Mouse (Mus musculus) embryonic stem cell, embryonic (primary cell): ENCODE results near the gene Abcg8.

Experiments
- CTCF ChIA-PET, 4 experiments: fragments of 300-600 bp in 2 of 4; fragments of 350-600 bp in 2 of 4; sonication (Branson Sonifier 250); formaldehyde crosslinking; loops; one replicate each; lab custom pipeline; 2022; ENCODE audit warnings: inconsistent platforms in 2 of 4; lab: Charles Lee
- POLR2A ChIA-PET, 4 experiments: fragments of 300-600 bp in 2 of 4; fragments of 350-600 bp in 2 of 4; sonication (Branson Sonifier 250); formaldehyde crosslinking; loops; one replicate each; lab custom pipeline; 2022; ENCODE audit warnings: antibody characterized with exemption in 4 of 4, inconsistent platforms in 1 of 4; lab: Charles Lee

Abcg8 gene

DNA sequence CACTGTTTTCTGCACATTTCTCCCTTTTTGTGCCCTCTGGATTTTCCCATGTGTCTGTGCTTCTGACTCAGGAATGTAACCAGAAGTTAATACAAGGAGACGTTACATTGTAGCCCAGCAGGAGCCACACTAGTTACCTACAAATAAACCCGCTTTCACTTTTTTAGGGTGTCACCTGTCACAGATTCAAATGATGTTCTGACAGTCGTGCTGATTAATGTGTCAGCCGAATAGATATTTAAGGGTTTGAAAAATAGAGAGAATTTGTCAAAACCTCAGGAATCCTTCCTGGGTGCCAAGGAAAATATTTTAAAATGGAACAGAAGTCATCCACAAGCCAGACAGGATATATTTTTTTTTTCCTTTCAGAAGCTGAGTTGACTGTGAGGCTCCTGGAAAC is 9.2 kb downstream of the Abcg8 start:
- CTCF ChIA-PET: interaction anchor here in 1 of 4 experiments (0.6 kb wide), 1 partner anchor 470 kb away, joined by 3 read pairs; no protein-coding TSS in a partner anchor
- POLR2A ChIA-PET: no interaction called here

DNA sequence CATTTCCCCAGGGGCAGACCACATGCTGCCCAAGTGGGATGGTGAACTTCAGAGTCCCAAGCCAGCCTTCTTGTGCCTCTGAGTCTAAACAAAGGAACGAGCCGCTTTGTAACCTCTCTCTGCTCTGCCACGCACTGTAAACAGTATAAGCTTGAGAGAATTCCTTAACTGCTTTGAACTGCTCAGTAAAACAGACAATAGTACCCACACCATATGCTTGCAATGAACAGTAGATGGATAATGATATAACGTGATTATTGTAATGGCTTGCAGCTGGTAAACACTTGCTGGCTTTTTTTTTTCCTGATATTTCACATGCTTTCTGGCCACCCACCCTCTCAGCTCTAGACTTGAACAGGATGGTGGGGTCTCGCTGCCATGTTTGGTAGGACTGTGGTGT is 11.9 kb downstream of the Abcg8 start:
- POLR2A ChIA-PET: no interaction called here
- CTCF ChIA-PET: no interaction called here

DNA sequence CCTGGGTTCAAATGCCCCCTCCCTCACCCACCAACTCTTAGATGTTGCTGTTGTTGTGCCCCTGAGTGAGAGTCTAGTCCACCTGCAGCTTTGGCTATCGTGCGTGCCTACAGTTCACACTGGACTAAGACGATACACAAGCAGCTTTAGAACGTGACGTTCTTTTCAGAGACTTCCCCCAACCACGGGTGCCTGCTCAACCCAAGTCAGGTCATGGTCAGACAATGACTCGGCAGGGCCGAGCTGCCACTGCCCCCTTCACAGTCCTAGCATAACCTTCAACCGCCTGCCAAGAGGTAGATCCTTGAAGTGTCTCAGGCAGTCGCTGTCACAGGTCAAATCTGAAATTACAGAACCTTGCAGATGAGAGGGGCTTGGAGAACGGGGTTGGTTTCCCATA is 12.7 kb downstream of the Abcg8 start:
- CTCF ChIA-PET: no interaction called here
- POLR2A ChIA-PET: interaction anchor here in 1 of 4 experiments (0.5 kb wide), 1 partner anchor 206 kb away, joined by 3 read pairs; no protein-coding TSS in a partner anchor

DNA sequence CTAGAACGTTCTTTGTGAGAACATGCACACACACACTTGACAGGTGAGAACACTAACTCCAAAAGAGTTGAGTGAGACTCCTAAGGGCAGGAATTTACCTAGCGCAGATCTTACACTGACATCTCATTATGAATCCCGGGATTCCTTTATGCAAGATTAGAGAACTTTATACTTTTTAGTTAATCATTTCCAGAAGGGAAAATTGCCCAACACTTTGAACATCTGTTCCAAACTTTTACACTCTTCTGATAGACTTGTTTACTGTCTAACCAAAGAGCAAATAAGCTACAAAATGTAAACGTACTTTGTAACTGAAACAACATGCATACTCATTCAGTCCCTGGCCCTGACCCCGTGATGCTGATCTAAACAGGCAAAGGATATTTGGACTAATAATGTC is 13.2 kb downstream of the Abcg8 start:
- POLR2A ChIA-PET: no interaction called here

DNA sequence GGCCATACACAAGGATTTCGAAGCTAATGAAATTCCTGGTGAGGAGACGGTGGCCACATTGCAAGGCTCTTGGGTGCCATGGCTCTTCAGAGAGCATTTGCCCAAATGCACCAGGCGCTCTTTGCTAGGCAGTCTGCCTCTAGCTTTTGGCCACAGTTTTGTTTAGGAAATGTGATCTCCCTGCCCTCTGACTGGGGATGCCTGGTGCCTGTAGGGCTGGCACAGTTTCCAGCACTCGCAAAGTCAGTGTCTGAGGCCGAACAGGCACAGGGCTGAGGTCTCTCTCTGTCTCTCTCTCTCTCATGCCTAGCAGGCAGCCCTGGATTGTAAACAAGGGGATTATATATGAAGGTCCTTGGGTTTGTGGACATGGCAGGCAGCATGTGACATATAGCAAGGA is 14.0 kb downstream of the Abcg8 start:
- POLR2A ChIA-PET: no interaction called here
- CTCF ChIA-PET: interaction anchor here in 1 of 4 experiments (1.2 kb wide), 1 partner anchor 21 kb away, joined by 4 read pairs; no protein-coding TSS in a partner anchor

More for the DNA sequence above, 13.2 kb downstream of the Abcg8 start:
- CTCF ChIA-PET: interaction anchor here in 1 of 4 experiments (1.2 kb wide), 1 partner anchor 20 kb away, joined by 4 read pairs; no protein-coding TSS in a partner anchor

DNA sequence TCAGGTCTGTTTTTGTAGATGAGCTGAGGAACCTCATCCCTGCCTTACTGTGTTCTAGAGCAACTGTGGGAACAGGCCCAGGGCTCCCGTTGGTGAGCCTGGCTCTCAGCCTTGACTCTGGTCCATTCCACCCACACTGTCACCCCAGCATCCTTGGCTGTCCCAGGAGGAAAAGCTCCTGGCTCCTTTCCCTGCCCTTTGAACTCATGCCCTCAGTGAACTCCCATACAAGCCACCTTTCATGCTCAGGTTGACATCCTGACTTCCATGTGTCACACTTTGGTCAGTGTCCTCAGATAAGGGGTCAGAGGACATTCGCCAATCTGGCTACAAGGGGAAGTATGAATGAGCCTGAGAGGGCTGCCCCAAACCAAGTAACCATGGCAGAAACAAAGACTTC is 17.6 kb downstream of the Abcg8 start:
- POLR2A ChIA-PET: interaction anchor here in 1 of 4 experiments (0.6 kb wide), 1 partner anchor 8 kb away, joined by 3 read pairs; no protein-coding TSS in a partner anchor
- CTCF ChIA-PET: no interaction called here

DNA sequence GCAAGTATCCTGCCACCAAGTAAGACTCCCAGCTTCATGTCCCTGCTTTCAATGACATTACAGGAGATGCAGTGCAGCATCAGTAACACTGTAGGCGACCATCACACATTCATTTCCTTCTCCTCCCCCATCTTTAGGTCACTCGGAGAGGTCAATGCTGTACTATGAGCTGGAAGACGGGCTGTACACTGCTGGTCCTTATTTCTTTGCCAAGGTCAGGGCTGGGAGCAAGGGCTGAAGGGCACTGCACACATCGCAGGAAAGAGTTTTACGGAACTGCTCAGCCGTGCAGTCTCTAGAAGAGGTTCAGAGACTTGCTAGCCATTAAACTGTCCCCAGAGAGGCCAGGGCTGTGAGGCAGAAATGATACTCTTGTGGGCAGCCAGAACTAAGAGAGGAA is 20.4 kb downstream of the Abcg8 start:
- POLR2A ChIA-PET: interaction anchor here in 2 of 4 experiments (1.0 to 1.1 kb wide), 2 partner anchors 12 to 326 kb away, joined by 3 to 6 read pairs; no protein-coding TSS in a partner anchor
- CTCF ChIA-PET: interaction anchor here in 1 of 4 experiments (0.8 kb wide), 1 partner anchor 17 kb away, joined by 3 read pairs; no protein-coding TSS in a partner anchor

DNA sequence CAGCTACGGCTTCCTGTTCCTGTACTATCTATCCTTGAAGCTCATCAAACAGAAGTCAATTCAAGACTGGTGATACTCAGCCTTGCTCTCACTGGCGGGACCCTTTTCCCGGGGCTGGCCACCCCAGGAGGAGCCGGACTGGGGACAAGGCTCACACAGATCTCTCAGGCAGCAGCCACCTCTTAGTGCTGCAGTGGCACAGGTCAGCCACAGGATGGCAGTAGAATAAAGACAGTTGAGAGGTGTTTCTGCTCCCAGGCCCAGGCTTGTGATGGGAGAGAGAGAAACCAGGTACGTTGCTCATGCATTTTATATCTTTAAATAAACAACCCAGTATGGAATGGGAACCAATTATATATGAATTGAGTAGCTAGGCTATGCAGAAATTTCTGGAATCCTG is 22.6 kb downstream of the Abcg8 start:
- ChIA-PET POLR2A (interaction anchor here in 2 of 4 experiments (0.5 to 2.2 kb wide), 4 partner anchors 10 to 223 kb away, joined by 3 to 10 read pairs (median 3); no protein-coding TSS in a partner anchor), CTCF (interaction anchor here in 2 of 4 experiments (0.6 to 2.0 kb wide), 3 partner anchors 491 to 715 kb away, joined by 3 to 5 read pairs (median 4); no protein-coding TSS in a partner anchor)

DNA sequence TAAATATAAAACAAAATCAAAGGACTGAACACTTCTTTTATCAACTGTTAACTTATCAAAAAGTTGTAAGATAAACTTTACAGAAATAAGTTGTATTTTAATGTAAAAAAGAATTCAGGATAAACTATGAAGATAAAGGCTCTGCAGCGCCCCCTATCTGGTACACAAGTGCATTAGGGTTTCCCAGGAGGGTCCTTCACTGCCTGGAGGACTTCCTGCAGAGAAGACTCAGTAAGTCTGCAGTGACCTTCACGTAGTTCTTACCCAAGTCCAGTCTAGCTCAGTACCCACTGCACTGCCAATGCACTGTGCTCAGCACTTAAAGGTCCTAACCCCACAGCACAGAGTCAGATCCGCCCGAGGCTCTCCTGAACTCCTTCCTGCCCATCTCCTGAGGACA is 31.3 kb downstream of the Abcg8 start:
- ChIA-PET CTCF (no interaction called here), POLR2A (interaction anchor here in 1 of 4 experiments (1.0 kb wide), 1 partner anchor 915 kb away, joined by 7 read pairs; no protein-coding TSS in a partner anchor)

DNA sequence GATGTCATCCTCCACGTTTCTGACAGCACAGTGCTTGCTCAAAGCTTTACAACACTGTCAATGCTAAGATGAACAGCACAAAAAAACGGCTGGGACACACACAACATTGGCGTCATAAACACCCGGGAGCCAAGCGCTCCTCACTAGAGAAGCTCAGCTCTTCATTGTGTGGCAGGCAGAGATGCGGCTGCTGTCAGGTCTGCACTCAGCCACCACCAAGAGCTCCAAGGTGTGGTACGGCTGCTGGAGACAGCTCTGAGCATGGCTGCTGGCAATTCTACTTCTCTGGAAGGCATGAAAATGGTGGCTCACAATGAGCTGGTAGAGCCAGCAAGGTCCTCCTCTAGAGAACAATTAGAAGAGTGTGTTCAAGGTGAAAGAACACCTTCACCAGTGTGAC is 32.7 kb downstream of the Abcg8 start:
- ChIA-PET CTCF (interaction anchor here in 1 of 4 experiments (1.5 kb wide), 1 partner anchor 9 kb away, joined by 3 read pairs; no protein-coding TSS in a partner anchor), POLR2A (interaction anchor here in 2 of 4 experiments (0.6 to 2.4 kb wide), 5 partner anchors 8 to 61 kb away, joined by 3 to 10 read pairs (median 4); no protein-coding TSS in a partner anchor)

DNA sequence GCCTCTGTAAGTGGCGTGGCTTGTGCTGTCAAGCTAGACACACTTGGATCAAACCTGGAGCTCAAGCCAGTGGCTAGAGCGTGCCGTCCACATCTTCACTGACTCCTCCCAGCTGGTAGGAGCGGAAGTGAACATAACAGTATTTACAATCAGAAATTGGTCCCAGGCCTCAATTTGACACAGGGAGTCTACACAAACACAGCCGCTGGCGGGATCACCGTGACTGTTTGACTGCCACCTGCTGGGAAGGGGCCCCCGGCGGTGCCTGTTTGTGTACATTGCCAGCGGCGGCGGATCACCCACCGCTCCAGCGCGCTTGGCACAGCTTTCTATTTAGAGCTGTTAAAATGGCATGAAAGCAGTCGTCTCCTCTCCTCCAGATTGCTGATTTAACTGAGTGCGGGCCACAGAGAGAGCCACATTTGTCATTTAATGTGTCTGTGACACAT is 33.3 kb downstream of the Abcg8 start:
- ChIA-PET POLR2A (interaction anchor here in 2 of 4 experiments (0.6 to 2.4 kb wide), 6 partner anchors 8 to 60 kb away, joined by 3 to 10 read pairs (median 4); no protein-coding TSS in a partner anchor), CTCF (interaction anchor here in 2 of 4 experiments (0.6 to 1.5 kb wide), 3 partner anchors 10 to 57 kb away, joined by 3 to 5 read pairs (median 4); no protein-coding TSS in a partner anchor)

DNA sequence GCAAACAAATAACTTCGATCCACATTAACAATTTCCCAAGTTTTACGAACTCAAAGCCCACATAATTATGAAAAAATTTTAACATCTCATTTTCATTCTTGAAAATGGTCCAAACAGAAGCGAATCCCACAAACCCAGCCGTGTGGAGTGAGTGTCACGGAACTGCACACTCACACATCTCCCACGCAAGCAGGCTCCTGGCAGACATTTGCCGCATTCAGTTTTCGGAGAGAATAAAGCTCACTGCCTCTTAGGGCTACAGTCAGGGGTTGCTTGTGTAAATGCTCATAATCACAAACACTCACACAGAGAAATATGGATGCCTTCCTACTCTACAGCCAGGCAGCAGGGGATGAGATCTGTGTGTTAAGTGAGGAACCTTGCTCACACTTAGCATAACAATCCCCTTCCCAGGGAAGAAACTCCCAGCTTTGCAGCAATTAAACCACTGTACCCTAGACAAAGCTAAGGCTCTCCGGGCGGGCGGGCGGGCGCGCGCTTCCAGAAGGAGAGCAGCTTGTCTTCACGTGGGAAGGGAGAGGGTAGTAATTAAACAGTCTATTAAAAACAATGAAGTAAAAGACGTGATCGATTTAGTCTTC is 37.6 kb downstream of the Abcg8 start:
- ChIA-PET POLR2A (interaction anchor here in 2 of 4 experiments (0.8 to 2.3 kb wide), 11 partner anchors 8 to 362 kb away, joined by 3 to 8 read pairs (median 4); no protein-coding TSS in a partner anchor), CTCF (interaction anchor here (0.5 to 1.1 kb wide), 8 partner anchors 12 to 906 kb away, joined by 3 to 4 read pairs (median 3); no protein-coding TSS in a partner anchor)

DNA sequence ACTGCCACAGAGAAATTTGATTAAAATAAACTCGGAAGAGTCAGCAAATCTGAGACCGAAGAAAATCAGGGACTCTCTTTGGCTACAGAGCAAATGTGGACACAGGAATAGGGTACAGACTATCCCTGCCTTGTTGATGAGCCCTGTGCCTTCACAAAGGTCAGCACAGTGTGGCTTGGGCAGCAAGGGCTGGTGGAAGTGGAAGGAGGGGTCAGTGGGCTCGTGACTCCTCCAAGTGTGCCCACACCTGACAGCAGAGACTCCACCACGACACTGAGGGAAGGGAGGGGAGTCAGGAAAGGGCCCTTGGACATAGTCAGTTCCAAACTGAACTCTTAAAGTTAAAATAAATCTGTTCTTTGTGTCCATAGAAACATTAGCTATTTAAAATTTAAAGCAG is 38.8 kb downstream of the Abcg8 start:
- CTCF ChIA-PET: interaction anchor here in 2 of 4 experiments (0.6 to 1.1 kb wide), 3 partner anchors 10 to 14 kb away, joined by 3 to 5 read pairs (median 4); no protein-coding TSS in a partner anchor
- POLR2A ChIA-PET: interaction anchor here in 2 of 4 experiments (0.9 to 2.3 kb wide), 5 partner anchors 10 to 76 kb away, joined by 3 to 8 read pairs (median 6); no protein-coding TSS in a partner anchor

DNA sequence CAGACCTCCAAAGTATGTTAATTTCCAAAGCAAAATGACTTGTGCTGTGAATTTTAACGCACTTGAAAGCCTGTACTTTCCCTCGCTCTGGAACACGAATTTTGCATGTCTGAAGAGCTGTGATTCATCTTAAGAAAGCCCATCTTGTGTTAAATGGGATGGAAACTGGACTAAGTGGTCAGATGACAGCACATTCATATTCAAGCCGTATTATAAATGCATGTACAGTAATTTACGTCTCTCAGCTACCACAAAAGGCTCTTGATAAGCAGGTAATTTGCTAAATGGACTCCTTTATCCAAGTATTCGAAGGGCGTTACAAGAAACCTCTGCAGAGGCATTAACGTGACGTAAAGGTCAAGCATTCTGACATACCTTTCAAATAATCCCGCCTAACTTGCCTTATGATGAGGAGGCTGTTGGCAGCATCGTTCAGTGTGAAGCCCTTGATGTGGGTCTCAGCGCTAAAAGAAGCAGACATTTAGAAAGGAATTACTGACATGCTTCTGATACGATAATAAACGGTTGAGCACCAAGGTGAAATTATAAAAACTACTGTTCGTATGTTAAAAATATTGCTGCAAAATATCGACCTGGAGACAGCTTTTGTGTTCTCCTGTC is 40.3 kb downstream of the Abcg8 start:
- CTCF ChIA-PET: interaction anchor here in 1 of 4 experiments (0.6 kb wide), 1 partner anchor 473 kb away, joined by 3 read pairs; no protein-coding TSS in a partner anchor
- POLR2A ChIA-PET: interaction anchor here in 1 of 4 experiments (0.9 to 2.5 kb wide), 4 partner anchors 7 to 446 kb away, joined by 3 to 8 read pairs (median 4); no protein-coding TSS in a partner anchor

DNA sequence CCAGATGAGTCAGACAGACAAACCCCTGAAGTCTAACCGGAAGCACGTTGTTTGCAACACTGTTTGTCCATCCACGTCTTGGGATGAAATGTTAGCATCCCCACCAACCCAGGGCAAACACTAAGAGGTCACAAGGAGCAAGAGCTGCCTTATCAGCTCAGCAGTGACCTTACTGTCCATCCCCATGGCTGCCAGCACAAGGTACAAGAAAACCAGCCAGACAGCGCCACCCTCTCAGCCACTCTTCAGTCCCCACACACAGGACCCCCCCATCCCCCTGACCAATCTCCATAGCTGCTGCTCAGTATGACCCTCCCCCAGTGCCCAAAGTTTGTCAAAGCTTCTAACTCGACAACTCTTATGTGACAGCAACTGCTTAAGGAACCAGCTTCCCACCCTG is 41.3 kb downstream of the Abcg8 start:
- ChIA-PET CTCF (interaction anchor here in 1 of 4 experiments (1.2 kb wide), 1 partner anchor 19 kb away, joined by 4 read pairs; no protein-coding TSS in a partner anchor), POLR2A (interaction anchor here in 1 of 4 experiments (0.5 to 2.5 kb wide), 8 partner anchors 8 to 247 kb away, joined by 3 to 8 read pairs (median 4); no protein-coding TSS in a partner anchor)

DNA sequence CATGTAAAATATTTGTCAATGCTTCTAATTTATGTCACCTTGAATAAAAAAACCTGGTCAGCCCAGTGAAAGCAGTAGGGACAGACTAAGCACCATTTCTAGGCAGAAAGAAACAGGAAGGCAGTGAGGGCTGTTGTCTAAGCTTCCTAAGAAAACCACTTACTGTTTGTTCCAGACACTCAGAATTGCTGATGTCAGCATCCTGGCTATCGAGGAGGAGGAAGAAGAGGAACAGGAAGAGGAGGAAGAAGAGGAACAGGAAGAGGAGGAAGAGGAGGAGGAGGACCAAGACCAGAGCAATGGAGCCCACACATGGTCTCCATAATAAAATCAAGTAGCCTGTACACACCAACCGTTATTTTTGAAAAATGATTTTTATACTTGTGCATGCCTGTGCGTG is 43.0 kb downstream of the Abcg8 start:
- CTCF ChIA-PET: interaction anchor here in 2 of 4 experiments (0.6 to 1.6 kb wide), 2 partner anchors 9 to 694 kb away, joined by 3 to 4 read pairs; no protein-coding TSS in a partner anchor
- POLR2A ChIA-PET: interaction anchor here in 1 of 4 experiments (1.6 kb wide), 1 partner anchor 18 kb away, joined by 10 read pairs; no protein-coding TSS in a partner anchor

DNA sequence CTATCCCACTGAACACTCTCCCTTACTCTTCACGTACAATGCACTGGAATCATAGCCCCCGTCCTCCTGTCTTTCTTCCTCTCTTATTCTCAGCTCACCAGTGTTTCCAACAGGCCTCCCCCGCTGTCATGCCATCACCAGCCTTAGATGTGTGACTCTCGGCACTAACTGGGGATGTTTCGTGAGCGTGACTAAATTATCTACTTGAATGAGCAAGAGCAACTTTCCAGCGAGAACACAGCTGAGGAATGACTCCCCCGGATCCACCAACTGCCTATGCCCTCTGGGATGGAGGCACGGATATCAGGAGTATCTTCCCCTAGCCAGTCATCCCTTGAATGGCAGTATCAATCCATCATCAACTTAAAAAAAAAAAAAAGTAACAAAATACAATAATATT is 47.9 kb downstream of the Abcg8 start:
- CTCF ChIA-PET: no interaction called here
- POLR2A ChIA-PET: interaction anchor here in 1 of 4 experiments (1.8 to 1.9 kb wide), 2 partner anchors 13 to 67 kb away, joined by 4 to 5 read pairs; no protein-coding TSS in a partner anchor

DNA sequence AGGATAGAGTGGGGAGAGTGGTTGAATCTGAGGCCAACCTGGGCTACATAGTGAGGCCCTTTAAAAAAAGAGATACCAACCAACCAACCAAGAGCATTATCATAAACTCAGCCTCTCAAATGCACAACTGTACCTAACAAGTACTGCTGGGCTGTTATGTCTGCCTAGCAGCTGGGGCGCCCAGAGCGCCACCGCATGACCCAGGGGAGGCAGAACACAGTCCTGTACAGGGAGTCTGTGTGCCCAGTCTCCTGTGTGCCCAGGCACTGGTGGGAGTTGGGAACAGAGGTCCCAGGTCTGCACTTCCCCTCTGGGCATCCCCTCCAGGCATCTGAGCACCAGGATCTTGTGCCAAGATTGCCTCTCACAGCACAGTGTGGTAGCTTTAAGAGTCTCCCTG is 49.1 kb downstream of the Abcg8 start:
- CTCF ChIA-PET: interaction anchor here in 2 of 4 experiments (0.6 to 0.7 kb wide), 2 partner anchors 10 to 11 kb away, joined by 3 to 5 read pairs; no protein-coding TSS in a partner anchor
- POLR2A ChIA-PET: interaction anchor here in 2 of 4 experiments (0.6 to 1.9 kb wide), 5 partner anchors 11 to 91 kb away, joined by 3 to 5 read pairs (median 4); no protein-coding TSS in a partner anchor
